Comparison of ENCODE assay signal across 21 mouse cellular contexts in genomic region chr8:90891872-90892578, GRCm38 (mm10).
A peak's percentile ranks its signal among the peaks of the same experiment; 100 is the strongest.
DNase-seq lines count a peak whose midpoint lies in the region; ATAC-seq and TF ChIP-seq lines count a peak whose summit lies in the region.
"Had no signal": no experiment of that assay in that cellular context is flagged by ENCODE, and none has a peak within 500 bp of the region (broad histone marks: within the 10 kb centered on the region; RNA-seq: fewer than 3 reads in every experiment).

No protein-coding gene starts in this region.

- WGBS in cerebellum, adult 2 months, result 20% methylated on average over 8 of the region's 8 CpGs
- whole genome bisulfite sequencing in kidney, embryonic 15.5 days, result 90% methylated on average over 8 of the region's 8 CpGs
- WGBS in olfactory bulb, adult 2 months, result 92% methylated on average over 8 of the region's 8 CpGs

- no peak overlapping the region for H3K9ac ChIP-seq in kidney, embryonic 15.5 days
- H3K9ac ChIP-seq: embryonic facial prominence, embryonic 13.5 days; forebrain, embryonic 12.5 days; heart, embryonic 13.5 days; hindbrain, embryonic 12.5 days; liver, embryonic 14.5 days; midbrain, embryonic 15.5 days; neural tube, embryonic 13.5 days had no signal

- peak; percentile 19; the same call in 1 of the 2 replicates for TF ChIP-seq POLR2A in cerebellum, adult 2 months (IDR thresholded peaks at IDR 0.05; ENCODE audit: borderline replicate concordance, insufficient read depth, low read length)
- TF ChIP-seq POLR2A in olfactory bulb, adult 2 months (IDR thresholded peaks at IDR 0.05; ENCODE audit: insufficient read depth, low read depth, low read length), result no peak

- peaks cover 4% of the 10 kb centered on the region; the same call in 1 of the 2 replicates for H3K36me3 ChIP-seq in kidney, embryonic 15.5 days
- H3K36me3 ChIP-seq: midbrain, embryonic 15.5 days had no signal

- H3K27me3 ChIP-seq in cerebellum, adult 2 months (ENCODE audit: control insufficient read depth, insufficient read depth, low read length), result no peaks in the 10 kb centered on the region
- H3K27me3 ChIP-seq in kidney, embryonic 15.5 days, result no peaks in the 10 kb centered on the region
- H3K27me3 ChIP-seq: embryonic facial prominence, embryonic 13.5 days; forebrain, embryonic 12.5 days; heart, embryonic 13.5 days; hindbrain, embryonic 12.5 days; midbrain, embryonic 15.5 days; neural tube, embryonic 13.5 days had no signal

- no peak for TF ChIP-seq CTCF in cerebellum, adult 2 months (IDR thresholded peaks at IDR 0.05; ENCODE audit: borderline replicate concordance, insufficient read depth, low read depth, low read length)
- TF ChIP-seq CTCF in olfactory bulb, adult 2 months (IDR thresholded peaks at IDR 0.05; ENCODE audit: insufficient read depth, low read depth, low read length), result no peak

- no peaks in the 10 kb centered on the region for H3K9me3 ChIP-seq in kidney, embryonic 15.5 days (replicated peaks)
- H3K9me3 ChIP-seq: embryonic facial prominence, embryonic 13.5 days; forebrain, embryonic 12.5 days; heart, embryonic 13.5 days; hindbrain, embryonic 12.5 days; midbrain, embryonic 15.5 days; neural tube, embryonic 13.5 days had no signal

- peak overlapping the region; percentile 78 for H3K4me3 ChIP-seq in cerebellum, adult 2 months (replicated peaks; ENCODE audit: insufficient read depth, low read depth, low read length)
- H3K4me3 ChIP-seq in kidney, embryonic 15.5 days (replicated peaks), result no peak overlapping the region
- no peak overlapping the region for H3K4me3 ChIP-seq in olfactory bulb, adult 2 months (ENCODE audit: insufficient read depth, low read depth, low read length)
- H3K4me3 ChIP-seq: embryonic facial prominence, embryonic 13.5 days; erythroblast, embryonic 14.5 days; forebrain, embryonic 12.5 days; gastrocnemius, adult 2 months; heart, embryonic 13.5 days; hindbrain, embryonic 12.5 days; midbrain, embryonic 15.5 days; neural tube, embryonic 13.5 days had no signal

- peak overlapping the region; percentile 99 for H3K27ac ChIP-seq in cerebellum, adult 2 months (ENCODE audit: insufficient read depth, low read length)
- H3K27ac ChIP-seq in kidney, embryonic 15.5 days, result 0 out of 2 replicates have a peak overlapping the region, but pooled peaks have one; percentile 4
- peak overlapping the region; percentile 81; the same call in 1 of the 2 replicates for H3K27ac ChIP-seq in olfactory bulb, adult 2 months (ENCODE audit: insufficient read depth, low read depth, low read length)
- H3K27ac ChIP-seq: embryonic facial prominence, embryonic 13.5 days; forebrain, embryonic 12.5 days; gastrocnemius, adult 2 months; heart, embryonic 13.5 days; hindbrain, embryonic 12.5 days; liver, embryonic 14.5 days; macrophage; midbrain, embryonic 15.5 days; neural tube, embryonic 13.5 days had no signal

- DNase-seq in cerebellum, adult 2 months, result peak in 1 of 2 experiments; percentile 37
- DNase-seq in cerebellum, adult 18-20 months, result no peak
- DNase-seq in kidney, postnatal 4 days, result no peak
- DNase-seq in brain, adult 2 months (ENCODE audit: low read depth, low spot score), result peak; percentile 26
- no peak for DNase-seq in lung, postnatal 36 days
- no peak for DNase-seq in right cerebral cortex, postnatal 36 days (ENCODE audit: low spot score in 2 of 2)
- DNase-seq: adrenal gland, postnatal 10 days; embryo, embryonic 11 days; gastrocnemius, adult 2 months; thymus, postnatal 14 days had no signal

- peaks cover 11% of the 10 kb centered on the region; the same call in 1 of the 2 replicates for H3K4me1 ChIP-seq in cerebellum, adult 2 months (ENCODE audit: control insufficient read depth, insufficient read depth, low read length)
- peaks cover 14% of the 10 kb centered on the region for H3K4me1 ChIP-seq in kidney, embryonic 15.5 days
- H3K4me1 ChIP-seq in olfactory bulb, adult 2 months (ENCODE audit: control insufficient read depth, insufficient read depth, low read length), result peaks cover 8% of the 10 kb centered on the region

- ATAC-seq in kidney, embryonic 15.5 days (replicated peaks; ENCODE audit: low FRiP score), result no peak
- ATAC-seq: midbrain, embryonic 15.5 days had no signal

- H3K4me2 ChIP-seq in kidney, embryonic 15.5 days, result no peak overlapping the region
- H3K4me2 ChIP-seq: embryonic facial prominence, embryonic 13.5 days; forebrain, embryonic 12.5 days; heart, embryonic 13.5 days; hindbrain, embryonic 12.5 days; midbrain, embryonic 15.5 days; neural tube, embryonic 13.5 days had no signal

Comparison
In these comparisons a context has a peak if more than half of its experiments do, and no peak if none do; other contexts are left out.
1. H3K27ac ChIP-seq: peak in every context shown above with its lines; median percentile 99 in cerebellum, adult 2 months; 81 in olfactory bulb, adult 2 months; 4 in kidney, embryonic 15.5 days.